Mouse (Mus musculus): ENCODE data around the gene Rybp. TPM values are rescaled to one million over a fixed set of nuclear protein-coding genes. Genes with fewer than 3 reads are reported as not detected.

Gene Rybp
- 56.3 to 70.7 TPM (median 63.4 TPM) in 4 replicates for total RNA-seq (2023; ENCODE audit: inconsistent age)

GRCm38 (mm10) chr6:100287334-100288015, at the start of gene Rybp:
Gene Rybp (minus strand): TSS chr6:100287485.

Data from B cell, adult (primary cell).